Mouse (Mus musculus): ENCODE measurements at regions not wholly inside any gene's neighbourhood (a gene's known extent, or its start where the extent isn't known, plus 50 kb on each side); places are given as distances from the start of the nearest gene placed in this dataset.
A peak's percentile ranks its signal among the peaks of the same experiment; 100 is the strongest.

DNA sequence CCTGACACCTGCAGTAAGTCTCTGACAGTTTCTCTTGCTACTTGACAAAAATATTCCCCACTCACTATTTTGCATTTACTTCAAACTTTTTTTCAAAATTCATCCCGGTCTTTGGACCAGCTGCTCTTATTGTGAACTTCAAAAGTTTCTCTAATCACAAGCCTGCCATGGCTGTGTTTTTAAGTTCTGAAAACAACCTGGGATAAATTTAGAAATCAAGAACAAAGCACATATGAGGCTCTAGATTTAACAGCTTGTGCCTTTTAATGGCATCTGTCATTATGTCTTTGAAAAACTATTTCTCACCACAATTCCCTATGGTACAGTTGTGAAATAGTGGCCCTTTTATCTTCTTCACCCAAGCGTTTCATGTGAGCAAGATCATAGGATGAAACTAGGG is 232.4 kb upstream of the Kcnd2 start:
- Histone ChIP-seq H3K4me3 (no peak overlapping the region), H3K27ac (peak overlapping the region; percentile 67; the same call in 1 of the 2 replicates)
- TF ChIP-seq CTCF (conservative IDR thresholded peaks at IDR 0.05): no peak
- DNase-seq (ENCODE audit: low spot score in 2 of 2): peak; percentile 31 to 44

DNA sequence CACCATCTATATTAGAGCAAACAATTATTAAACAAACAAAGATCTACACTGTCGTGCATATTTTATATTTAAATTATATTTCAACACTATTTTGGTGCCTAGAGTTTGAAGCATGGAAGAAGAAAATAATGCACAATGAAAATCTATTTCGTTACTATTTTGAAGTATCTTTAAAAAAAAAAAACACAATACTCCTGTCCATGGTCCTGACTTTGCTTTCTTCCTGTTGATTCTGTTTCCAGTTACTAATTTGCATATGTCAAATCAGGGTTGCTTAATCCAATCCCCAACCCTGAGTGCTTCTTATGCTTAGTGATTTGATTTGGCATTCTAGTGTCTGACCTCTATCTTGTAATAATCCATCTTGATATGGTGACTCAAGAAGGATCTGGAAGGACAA is 210.2 kb upstream of the Kcnd2 start:
- no peak for DNase-seq (ENCODE audit: low spot score in 2 of 2)
- Histone ChIP-seq H3K4me3 (no peak overlapping the region), H3K27ac (no peak overlapping the region)
- TF ChIP-seq CTCF (conservative IDR thresholded peaks at IDR 0.05): no peak

DNA sequence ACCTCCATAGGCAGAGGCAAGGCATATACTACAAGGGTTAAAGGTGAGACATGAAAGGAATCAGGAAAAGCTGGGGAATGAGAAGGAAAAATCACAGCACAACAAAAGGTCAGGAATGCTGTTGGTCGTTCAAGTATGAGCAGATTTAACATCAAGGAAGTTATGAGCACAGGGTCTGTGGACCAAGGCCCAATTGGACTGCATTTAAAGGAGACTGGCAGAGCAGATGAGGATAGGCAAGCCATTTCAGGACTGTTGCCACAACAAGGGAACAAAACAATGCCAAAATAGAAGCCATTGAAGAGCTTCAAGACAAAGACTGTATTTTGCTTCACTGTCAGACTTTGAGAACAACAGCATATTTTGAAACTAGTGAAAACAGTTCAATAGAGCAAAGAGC is 167.4 kb upstream of the Kcnd2 start:
- DNase-seq (ENCODE audit: low spot score in 2 of 2): no peak
- TF ChIP-seq CTCF (conservative IDR thresholded peaks at IDR 0.05): no peak
- Histone ChIP-seq H3K4me3 (no peak overlapping the region), H3K27ac (no peak overlapping the region)

DNA sequence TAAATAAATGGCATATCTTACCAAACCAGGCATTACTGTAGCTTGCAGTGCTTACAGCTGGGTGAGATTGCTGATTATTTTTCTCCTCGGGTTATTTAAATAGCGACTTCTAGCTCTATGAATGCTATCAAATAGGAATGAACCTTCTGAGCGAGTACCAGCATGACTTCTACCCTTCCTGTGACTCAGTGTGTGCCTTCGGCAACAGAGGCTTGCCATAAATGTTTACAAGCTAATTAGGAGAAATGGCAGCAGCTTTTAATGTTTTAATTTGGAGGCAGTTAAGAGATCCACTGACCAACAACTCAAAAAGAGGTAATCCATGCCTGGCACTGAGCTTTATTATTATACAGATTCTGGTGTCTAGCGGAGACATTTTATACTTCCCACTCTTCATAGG is 122.3 kb upstream of the Kcnd2 start:
- TF ChIP-seq CTCF (conservative IDR thresholded peaks at IDR 0.05): no peak
- no peak overlapping the region for H3K4me3 ChIP-seq
- no peak overlapping the region for H3K27ac ChIP-seq
- no peak for DNase-seq (ENCODE audit: low spot score in 2 of 2)

GRCm38 (mm10) chr6:21111238-21111992 is 103.9 kb upstream of the Kcnd2 start:
- H3K27ac ChIP-seq: no peak overlapping the region
- no peak overlapping the region for H3K4me3 ChIP-seq
- no peak for DNase-seq (ENCODE audit: low spot score in 2 of 2)
- TF ChIP-seq CTCF (conservative IDR thresholded peaks at IDR 0.05): no peak

- no peak for TF ChIP-seq CTCF (conservative IDR thresholded peaks at IDR 0.05)
- no peak for DNase-seq (ENCODE audit: low spot score in 2 of 2)
- no peak overlapping the region for H3K27ac ChIP-seq
- H3K4me3 ChIP-seq: no peak overlapping the region
Observed at GRCm38 (mm10) chr6:21122119-21122518, 93.2 kb upstream of the Kcnd2 start.

DNA sequence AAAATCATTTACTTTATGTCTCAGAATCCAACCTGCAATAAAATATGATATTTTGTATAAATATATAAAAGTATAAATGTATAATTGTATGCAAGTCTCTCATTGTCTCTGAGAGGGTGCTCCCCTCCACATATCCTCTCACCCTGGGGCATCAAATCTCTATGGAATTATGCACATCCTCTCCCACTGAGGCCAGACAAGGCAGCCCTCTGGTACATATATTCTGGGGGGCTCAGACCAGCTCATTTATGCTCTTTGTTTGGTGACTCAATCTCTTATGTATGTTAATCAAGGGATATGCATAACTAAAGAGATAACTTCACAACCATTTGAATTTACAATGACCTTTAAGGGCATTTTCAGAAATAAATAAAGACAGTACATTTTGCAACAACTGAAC is 92.5 kb upstream of the Kcnd2 start:
- no peak for TF ChIP-seq CTCF (conservative IDR thresholded peaks at IDR 0.05)
- no peak for DNase-seq (ENCODE audit: low spot score in 2 of 2)

More for the DNA sequence above, 92.5 kb upstream of the Kcnd2 start:
- no peak overlapping the region for H3K27ac ChIP-seq
- H3K4me3 ChIP-seq: no peak overlapping the region
